8 mouse cellular contexts compared by ENCODE assay signal in the genomic region with DNA sequence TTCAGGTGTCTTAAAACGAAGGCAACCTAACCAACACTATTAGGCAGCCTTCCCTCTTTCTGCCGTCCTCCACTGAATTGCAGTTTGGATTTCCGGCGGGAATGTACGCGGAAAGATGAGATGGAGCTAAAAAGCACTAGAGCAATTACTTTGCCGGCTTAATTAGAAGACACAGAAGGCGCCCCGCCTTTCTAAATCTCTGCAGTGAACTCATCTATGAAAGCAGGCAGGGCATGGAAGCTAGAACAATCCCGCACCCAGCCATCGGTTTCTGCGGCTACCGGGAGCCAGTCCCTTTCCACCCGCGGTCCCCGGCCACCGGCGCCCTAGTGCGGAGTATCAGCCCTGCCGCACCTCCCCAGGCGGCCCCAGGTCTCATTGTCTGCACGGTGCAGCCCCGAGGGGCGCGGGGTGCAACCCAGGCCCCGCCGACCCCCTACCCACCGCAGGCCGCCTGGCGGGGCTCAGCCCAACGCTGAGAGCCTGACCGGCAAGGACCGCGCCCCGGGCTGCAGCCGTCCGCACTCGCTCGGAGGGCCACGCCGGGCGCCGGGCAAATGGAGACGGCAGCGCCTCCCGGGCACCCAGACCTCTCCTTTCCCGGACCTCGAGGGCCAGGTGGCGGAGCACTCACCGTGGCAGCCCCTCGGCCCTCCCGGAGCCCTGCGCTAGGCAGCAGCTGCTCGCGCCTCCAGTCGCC. TPM values are rescaled to one million over a fixed set of nuclear protein-coding genes. Genes with fewer than 3 reads are reported as not detected.
DNase-seq lines count a peak whose midpoint lies in the region; ATAC-seq lines count a peak whose summit lies in the region.

No protein-coding gene starts in this region.

- peak; percentile 15 for DNase-seq in left cerebral cortex, adult 11 months (ENCODE audit: low spot score)
- no peak for DNase-seq in left cerebral cortex, postnatal 4 days
- DNase-seq in R1 (ENCODE audit: low read depth, low spot score), result peak; percentile 61
- DNase-seq in forelimb bud, embryonic 11.5 days (ENCODE audit: low read depth, low spot score), result peak; percentile 27
- DNase-seq in liver, embryonic 11.5 days (ENCODE audit: low spot score), result no peak
- peak; percentile 41 for DNase-seq in naive thymus-derived CD4-positive, alpha-beta T cell, adult 2 months (ENCODE audit: low read depth)
- DNase-seq in urinary bladder, postnatal 4 days (ENCODE audit: low spot score in 2 of 2), result peak; percentile 55 to 61

- H3K9me3 ChIP-seq in intestine, embryonic 16.5 days (ENCODE audit: control insufficient read depth, low read length), result peaks cover 4% of the 10 kb centered on the region
- no peaks in the 10 kb centered on the region; the same call in 1 of the 2 replicates for H3K9me3 ChIP-seq in liver, embryonic 11.5 days (ENCODE audit: control insufficient read depth, low read length)

- peak overlapping the region; percentile 72 for H3K4me2 ChIP-seq in intestine, embryonic 16.5 days (ENCODE audit: low read depth, low read length)
- H3K4me2 ChIP-seq in liver, embryonic 11.5 days, result peak overlapping the region; percentile 82

- peak overlapping the region; percentile 93 for H3K9ac ChIP-seq in intestine, embryonic 16.5 days (ENCODE audit: low read depth, low read length)
- H3K9ac ChIP-seq in liver, embryonic 11.5 days (ENCODE audit: low read depth, low read length), result peak overlapping the region; percentile 88

- peak; percentile 66 for ATAC-seq in intestine, embryonic 16.5 days
- ATAC-seq in liver, embryonic 11.5 days (replicated peaks; ENCODE audit: low FRiP score), result peak; percentile 51

- intact Hi-C loops in left cerebral cortex, postnatal 4 days (cut with DNase I), result loop anchor here (5.0 kb wide), 1 partner anchor 296 kb away; no protein-coding TSS in a partner anchor

- peak overlapping the region; percentile 82 for H3K4me3 ChIP-seq in intestine, embryonic 16.5 days (ENCODE audit: low read length)
- H3K4me3 ChIP-seq in liver, embryonic 11.5 days (ENCODE audit: low read depth, low read length), result peak overlapping the region; percentile 90

- H3K27ac ChIP-seq in intestine, embryonic 16.5 days (ENCODE audit: low read length), result peak overlapping the region; percentile 96
- peak overlapping the region; percentile 88 for H3K27ac ChIP-seq in liver, embryonic 11.5 days (ENCODE audit: low read depth, low read length)

- WGBS in intestine, embryonic 16.5 days, result under 1% methylated on average over 54 of the region's 56 CpGs
- 0% methylated on average over 56 of the region's 56 CpGs for WGBS in liver, embryonic 11.5 days

- H3K36me3 ChIP-seq in intestine, embryonic 16.5 days (ENCODE audit: control insufficient read depth, insufficient read depth, low read length), result peaks cover 4% of the 10 kb centered on the region
- peaks cover 4% of the 10 kb centered on the region for H3K36me3 ChIP-seq in liver, embryonic 11.5 days (ENCODE audit: control insufficient read depth, insufficient read depth, low read length)

- H3K27me3 ChIP-seq in intestine, embryonic 16.5 days (replicated peaks; ENCODE audit: control insufficient read depth, insufficient read depth, low read length), result no peaks in the 10 kb centered on the region
- peaks cover 9% of the 10 kb centered on the region for H3K27me3 ChIP-seq in liver, embryonic 11.5 days (replicated peaks; ENCODE audit: control insufficient read depth, insufficient read depth, low read length)

- H3K4me1 ChIP-seq in intestine, embryonic 16.5 days (ENCODE audit: control insufficient read depth, insufficient read depth, low read length), result peaks cover 2% of the 10 kb centered on the region; the same call in 1 of the 2 replicates
- peaks cover 3% of the 10 kb centered on the region for H3K4me1 ChIP-seq in liver, embryonic 11.5 days (replicated peaks; ENCODE audit: control insufficient read depth, insufficient read depth, low read length)

RNA-seq across cellular contexts. Expression of gene Raph1, which starts 0.8 kb away (rescaled TPM):
- total RNA-seq in left cerebral cortex, postnatal 4 days (2021), result 100 to 1,000 TPM; 103 to 112 TPM
- 20.2 TPM in 2 replicates for polyA plus RNA-seq in intestine, embryonic 16.5 days (2015; fragmentation: Nextera tagmentation; extraction: Ambion mirVana)
- 66.7 and 68.9 TPM in 2 replicates for polyA plus RNA-seq in liver, embryonic 11.5 days (2014; fragmentation: Nextera tagmentation; extraction: Ambion mirVana)

Comparison
In these comparisons a context has a peak if more than half of its experiments do, and no peak if none do; other contexts are left out.
1. DNase-seq: peak in left cerebral cortex, adult 11 months (single experiment), R1 (single experiment), forelimb bud, embryonic 11.5 days (single experiment), naive thymus-derived CD4-positive, alpha-beta T cell, adult 2 months (single experiment) and urinary bladder, postnatal 4 days (2 of 2); none in left cerebral cortex, postnatal 4 days (single experiment) and liver, embryonic 11.5 days (single experiment).